Mouse (Mus musculus) lung, adult 2 months (tissue): Measurements from ENCODE around the gene Tufm.

ENCODE experiments used
- CTCF ChIP-seq: fragments of 200-500 bp; IDR thresholded peaks from 2 replicates; pipeline ENCODE4 v1.5.1; 2011; ENCODE audit warnings: mild to moderate bottlenecking, low read length, control low read depth; ENCODE audit not compliant: insufficient read depth
- POLR2A ChIP-seq: fragments of 200-500 bp; IDR thresholded peaks from 2 replicates; pipeline ENCODE4 v1.6.1; 2011; ENCODE audit warnings: low read depth, mild to moderate bottlenecking, control low read depth, low read length, borderline replicate concordance; ENCODE audit errors: extremely low read depth

GRCm38 (mm10) chr7:126504913-126505312, 17.8 kb downstream of the Tufm start:
- TF ChIP-seq CTCF, result no peak
- TF ChIP-seq POLR2A, result no peak
